Comparison of ENCODE assay signal across 11 mouse cellular contexts in the genomic region with DNA sequence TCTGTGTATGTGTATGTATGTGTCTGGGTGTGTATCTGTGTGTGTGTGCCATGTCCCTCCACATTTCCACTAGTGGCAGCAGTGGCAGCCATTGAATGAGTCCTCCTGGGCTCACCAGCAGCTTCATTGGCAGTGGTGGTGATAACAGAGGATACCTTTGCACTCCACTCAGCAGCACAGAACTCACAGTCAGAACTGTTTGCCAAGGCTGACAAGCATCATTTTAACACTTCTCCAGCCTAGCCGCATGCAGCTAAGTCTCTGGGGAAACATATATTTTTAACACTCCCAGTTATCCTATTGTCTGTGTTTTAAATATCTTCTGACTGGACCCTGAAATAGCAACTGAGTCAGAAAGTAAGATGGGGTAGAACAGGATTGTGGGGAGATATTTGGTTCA.
"Had no signal": no experiment of that assay in that cellular context is flagged by ENCODE, and none has a peak within 500 bp of the region (broad histone marks: within the 10 kb centered on the region; RNA-seq: fewer than 3 reads in every experiment).

No protein-coding gene starts in this region.

- H3K4me1 ChIP-seq: limb, embryonic 10.5 days; liver, embryonic 15.5 days; midbrain, embryonic 15.5 days; stomach, embryonic 15.5 days had no signal

- H3K4me2 ChIP-seq: liver, embryonic 11.5 days; liver, embryonic 15.5 days; midbrain, embryonic 11.5 days; midbrain, embryonic 15.5 days; stomach, embryonic 15.5 days had no signal

- H3K9ac ChIP-seq: liver, embryonic 15.5 days; midbrain, embryonic 15.5 days; stomach, embryonic 15.5 days had no signal

- DNase-seq: lung, adult 2 months; thymus, postnatal 36 days had no signal

- H3K9me3 ChIP-seq: limb, embryonic 10.5 days; liver, embryonic 15.5 days; midbrain, embryonic 15.5 days; stomach, embryonic 15.5 days had no signal

- H3K4me3 ChIP-seq: left cerebral cortex, adult 2 months; limb, embryonic 10.5 days; liver, embryonic 15.5 days; megakaryocyte, embryonic 14.5 days; midbrain, embryonic 15.5 days; stomach, embryonic 15.5 days had no signal

- ATAC-seq: midbrain, embryonic 15.5 days had no signal

- H3K27me3 ChIP-seq: liver, embryonic 15.5 days; megakaryocyte, embryonic 14.5 days; midbrain, embryonic 15.5 days; stomach, embryonic 15.5 days had no signal

- H3K27ac ChIP-seq: left cerebral cortex, adult 2 months; limb, embryonic 10.5 days; liver, embryonic 15.5 days; macrophage; midbrain, embryonic 15.5 days; stomach, embryonic 15.5 days had no signal

- H3K36me3 ChIP-seq: limb, embryonic 10.5 days; liver, embryonic 15.5 days; midbrain, embryonic 15.5 days; stomach, embryonic 15.5 days had no signal
